In genomic region chr1:181860659-181861058, GRCm38 (mm10) we compare ENCODE assay signal across 9 mouse cellular contexts. TPM values are rescaled to one million over a fixed set of nuclear protein-coding genes. Genes with fewer than 3 reads are reported as not detected.
DNase-seq lines count a peak whose midpoint lies in the region; ATAC-seq and TF ChIP-seq lines count a peak whose summit lies in the region.
"Had no signal": no experiment of that assay in that cellular context is flagged by ENCODE, and none has a peak within 500 bp of the region (broad histone marks: within the 10 kb centered on the region; RNA-seq: fewer than 3 reads in every experiment).

No protein-coding gene starts in this region.

- no peak for TF ChIP-seq POLR2A in small intestine, adult 2 months (IDR thresholded peaks at IDR 0.05; ENCODE audit: low read depth, low read length)
- no peak for TF ChIP-seq POLR2A in cerebellum, adult 2 months (IDR thresholded peaks at IDR 0.05; ENCODE audit: borderline replicate concordance, insufficient read depth, low read length)

- H3K4me3 ChIP-seq in liver, embryonic 12.5 days, result no peak overlapping the region
- no peak overlapping the region for H3K4me3 ChIP-seq in small intestine, adult 2 months (ENCODE audit: low read depth, low read length)
- no peak overlapping the region for H3K4me3 ChIP-seq in cerebellum, adult 2 months (replicated peaks; ENCODE audit: insufficient read depth, low read depth, low read length)
- H3K4me3 ChIP-seq: embryonic facial prominence, embryonic 13.5 days had no signal

- H3K27me3 ChIP-seq in liver, embryonic 12.5 days (replicated peaks), result peaks cover 9% of the 10 kb centered on the region; the same call in 1 of the 2 replicates
- H3K27me3 ChIP-seq in small intestine, adult 2 months (ENCODE audit: control insufficient read depth, insufficient read depth, low read length), result no peaks in the 10 kb centered on the region
- no peaks in the 10 kb centered on the region for H3K27me3 ChIP-seq in cerebellum, adult 2 months (ENCODE audit: control insufficient read depth, insufficient read depth, low read length)
- H3K27me3 ChIP-seq: embryonic facial prominence, embryonic 13.5 days had no signal

- peak; percentile 64 for ATAC-seq in liver, embryonic 12.5 days

- no peak; the same call in 1 of the 2 replicates for TF ChIP-seq CTCF in small intestine, adult 2 months (IDR thresholded peaks at IDR 0.05; ENCODE audit: extremely low read depth, insufficient read length, insufficient replicate concordance, low read depth, low read length)
- no peak for TF ChIP-seq CTCF in cerebellum, adult 2 months (IDR thresholded peaks at IDR 0.05; ENCODE audit: borderline replicate concordance, insufficient read depth, low read depth, low read length)

- intact Hi-C loops in heart, postnatal 25 days (cut with DNase I), result no loop called here

- H3K9ac ChIP-seq in liver, embryonic 12.5 days, result no peak overlapping the region
- H3K9ac ChIP-seq: embryonic facial prominence, embryonic 13.5 days had no signal

- peak overlapping the region; percentile 67 for H3K27ac ChIP-seq in liver, embryonic 12.5 days
- peak overlapping the region; percentile 89 for H3K27ac ChIP-seq in small intestine, adult 2 months (ENCODE audit: insufficient read depth, low read depth, low read length)
- H3K27ac ChIP-seq in cerebellum, adult 2 months (ENCODE audit: insufficient read depth, low read length), result no peak overlapping the region
- H3K27ac ChIP-seq: embryonic facial prominence, embryonic 13.5 days had no signal

- H3K4me1 ChIP-seq in liver, embryonic 12.5 days, result peaks cover 34% of the 10 kb centered on the region
- H3K4me1 ChIP-seq in small intestine, adult 2 months (ENCODE audit: control insufficient read depth, insufficient read depth, insufficient read length, low read length), result peaks cover 31% of the 10 kb centered on the region; the same call in 1 of the 2 replicates
- no peaks in the 10 kb centered on the region for H3K4me1 ChIP-seq in cerebellum, adult 2 months (ENCODE audit: control insufficient read depth, insufficient read depth, low read length)

- WGBS in liver, embryonic 12.5 days (ENCODE audit: insufficient replicate concordance), result 3% methylated on average over 5 of the region's 5 CpGs
- 1% methylated on average over 5 of the region's 5 CpGs for WGBS in small intestine, adult 2 months
- 48% methylated on average over 5 of the region's 5 CpGs for WGBS in cerebellum, adult 2 months

- peak; percentile 62 for DNase-seq in testis, postnatal 14 days (ENCODE audit: low spot score)
- no peak for DNase-seq in testis, postnatal 10 days (ENCODE audit: low spot score)
- peak; percentile 80 for DNase-seq in embryo, embryonic 11 days
- peak; percentile 79 for DNase-seq in heart, postnatal 25 days (ENCODE audit: low spot score)
- no peak for DNase-seq in cerebellum, postnatal 10 days
- no peak for DNase-seq in cerebellum, adult 2 months

- no peaks in the 10 kb centered on the region for H3K9me3 ChIP-seq in liver, embryonic 12.5 days (replicated peaks)
- H3K9me3 ChIP-seq: embryonic facial prominence, embryonic 13.5 days had no signal

- no peaks in the 10 kb centered on the region for H3K36me3 ChIP-seq in liver, embryonic 12.5 days
- no peaks in the 10 kb centered on the region for H3K36me3 ChIP-seq in small intestine, adult 2 months (ENCODE audit: control insufficient read depth, insufficient read depth, low read length)
- H3K36me3 ChIP-seq: embryonic facial prominence, embryonic 13.5 days had no signal

- H3K4me2 ChIP-seq in liver, embryonic 12.5 days, result peak overlapping the region; percentile 9
- H3K4me2 ChIP-seq: embryonic facial prominence, embryonic 13.5 days had no signal

RNA-seq across cellular contexts. Expression of gene Lbr, which starts 17.8 kb away (rescaled TPM):
- total RNA-seq in heart, postnatal 25 days (2021), result 10 to 100 TPM; 21.9 to 22.0 TPM
- polyA plus RNA-seq in liver, embryonic 12.5 days (2016; fragmentation: Nextera tagmentation; extraction: Ambion mirVana), result 284 and 296 TPM in 2 replicates
- 5.9 and 13.5 TPM in 2 replicates for polyA plus RNA-seq in small intestine, adult 2 months (2012; rRNA removed)
- 17.8 and 18.4 TPM in 2 replicates for polyA plus RNA-seq in cerebellum, adult 2 months (2012; rRNA removed)

Comparison
In these comparisons a context has a peak if more than half of its experiments do, and no peak if none do; other contexts are left out.
1. DNase-seq: peak in testis, postnatal 14 days (single experiment), embryo, embryonic 11 days (single experiment) and heart, postnatal 25 days (single experiment); none in testis, postnatal 10 days (single experiment), cerebellum, postnatal 10 days (0 of 2) and cerebellum, adult 2 months (0 of 2).
2. RNA of gene Lbr, which starts 17.8 kb away (polyA plus RNA-seq): 284 to 296 TPM in liver, embryonic 12.5 days; 17.8 to 18.4 TPM in cerebellum, adult 2 months and 5.9 to 13.5 TPM in small intestine, adult 2 months; every median in the first group is over 10 times any median in the second.